Mouse (Mus musculus) bone marrow, adult 2 months (tissue): ENCODE data around the gene Fbxo11.

Experiments used
- CTCF ChIP-seq: fragments of 200-500 bp; IDR thresholded peaks from 2 replicates; pipeline ENCODE4 v1.5.1; 2011; ENCODE audit warnings: low read length, control low read depth; ENCODE audit not compliant: control insufficient read depth, insufficient read depth
- POLR2A ChIP-seq: fragments of 200-500 bp; IDR thresholded peaks from 2 replicates; pipeline ENCODE4 v1.6.1; 2011; ENCODE audit warnings: low read depth, mild to moderate bottlenecking, control low read depth, low read length, borderline replicate concordance; ENCODE audit not compliant: control insufficient read depth

DNA sequence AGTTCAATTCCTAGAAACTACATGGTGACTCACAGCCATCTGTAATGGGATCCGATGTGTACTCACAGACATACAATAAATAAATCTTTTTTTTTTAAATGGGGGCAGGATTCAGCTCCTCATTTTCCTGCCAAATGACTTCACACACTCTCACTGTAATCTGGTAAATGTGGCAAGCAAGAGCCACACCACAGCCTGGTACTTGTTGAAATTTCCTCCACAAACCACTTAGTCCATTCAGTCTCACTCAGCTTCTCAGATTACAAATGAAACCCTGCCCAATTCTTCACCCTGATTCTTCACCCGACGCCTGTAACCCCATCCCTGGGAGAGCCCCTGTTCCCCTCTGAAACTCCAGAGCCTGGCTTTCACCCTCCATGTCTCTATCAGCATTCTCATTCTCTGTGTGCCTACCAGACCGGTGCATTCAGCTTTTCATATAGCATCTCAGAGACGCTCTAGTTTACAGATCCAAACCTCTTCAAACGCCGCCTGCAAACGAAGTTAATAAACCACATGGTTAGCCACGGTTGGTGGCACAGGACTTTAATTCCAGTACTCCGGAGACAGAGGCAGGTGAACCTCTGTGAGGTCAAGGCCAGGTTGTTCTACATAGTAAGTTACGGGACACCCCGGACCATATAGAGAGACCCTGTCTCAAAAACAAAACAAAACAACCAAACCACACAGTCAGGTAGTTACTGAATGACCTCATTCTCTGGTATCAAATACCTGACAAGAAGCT lies 107.8 kb downstream of the Fbxo11 start:
- TF ChIP-seq POLR2A = no peak
- TF ChIP-seq CTCF = no peak
